Mouse (Mus musculus): ENCODE results near the gene Rab4a.

DNA sequence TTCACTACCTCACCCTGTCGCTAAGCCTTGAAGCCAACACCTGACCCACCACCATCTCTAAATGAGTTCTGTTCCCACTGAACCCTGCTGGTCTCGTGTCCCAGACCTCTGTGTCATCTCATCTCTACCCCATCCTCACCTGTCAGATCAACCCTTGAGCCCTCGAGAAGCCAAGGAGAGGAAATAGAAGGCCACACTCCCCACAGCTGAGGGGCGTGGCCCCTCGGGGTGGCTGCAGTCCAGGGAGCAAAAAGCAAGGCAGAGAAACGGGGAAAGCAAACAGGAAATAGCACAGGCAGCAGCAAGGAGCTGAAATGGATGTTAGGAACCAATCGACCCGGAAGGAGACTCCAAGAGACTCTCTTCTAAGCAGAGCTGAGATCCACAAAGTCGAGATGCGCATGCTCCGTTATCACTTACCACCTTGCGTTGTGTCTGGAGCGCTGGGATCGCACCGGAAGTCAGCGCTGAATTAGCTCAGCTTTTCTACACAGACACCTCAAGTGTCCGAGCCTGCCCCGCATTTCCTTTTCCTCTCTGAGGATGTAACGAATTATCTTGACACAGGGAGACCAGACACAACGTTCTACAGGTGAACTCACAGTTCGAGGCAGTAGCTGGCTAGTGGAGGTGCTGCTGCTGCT is 18.4 kb upstream of the Rab4a start:
- TF ChIP-seq MYOD1 (IDR thresholded peaks at IDR 0.05; ENCODE audit: control insufficient read depth, insufficient read length, low read depth) (no peak), CTCF (IDR thresholded peaks at IDR 0.05; ENCODE audit: control insufficient read depth, insufficient read depth, insufficient read length) (no peak), USF1 (IDR thresholded peaks at IDR 0.05; ENCODE audit: low read depth) (no peak), MYOG (IDR thresholded peaks at IDR 0.05; ENCODE audit: control insufficient read depth, extremely low read depth, insufficient read length) (no peak), MAX (IDR thresholded peaks at IDR 0.05) (no peak)

Data from C2C12 (cell line).